Mouse (Mus musculus): ENCODE data around the gene Ankrd39. TPM values are rescaled to one million over a fixed set of nuclear protein-coding genes. Genes with fewer than 3 reads are reported as not detected.
A peak's percentile ranks its signal among the peaks of the same experiment; 100 is the strongest.
"Not testable (repeated sequence)": the region's sequence is repeated elsewhere in the genome, so short reads cannot be mapped to it uniquely, and the experiment has no call there.

The Ankrd39 gene
- total RNA-seq, 2 experiments from 2014 or later, result 11.1 TPM

DNA sequence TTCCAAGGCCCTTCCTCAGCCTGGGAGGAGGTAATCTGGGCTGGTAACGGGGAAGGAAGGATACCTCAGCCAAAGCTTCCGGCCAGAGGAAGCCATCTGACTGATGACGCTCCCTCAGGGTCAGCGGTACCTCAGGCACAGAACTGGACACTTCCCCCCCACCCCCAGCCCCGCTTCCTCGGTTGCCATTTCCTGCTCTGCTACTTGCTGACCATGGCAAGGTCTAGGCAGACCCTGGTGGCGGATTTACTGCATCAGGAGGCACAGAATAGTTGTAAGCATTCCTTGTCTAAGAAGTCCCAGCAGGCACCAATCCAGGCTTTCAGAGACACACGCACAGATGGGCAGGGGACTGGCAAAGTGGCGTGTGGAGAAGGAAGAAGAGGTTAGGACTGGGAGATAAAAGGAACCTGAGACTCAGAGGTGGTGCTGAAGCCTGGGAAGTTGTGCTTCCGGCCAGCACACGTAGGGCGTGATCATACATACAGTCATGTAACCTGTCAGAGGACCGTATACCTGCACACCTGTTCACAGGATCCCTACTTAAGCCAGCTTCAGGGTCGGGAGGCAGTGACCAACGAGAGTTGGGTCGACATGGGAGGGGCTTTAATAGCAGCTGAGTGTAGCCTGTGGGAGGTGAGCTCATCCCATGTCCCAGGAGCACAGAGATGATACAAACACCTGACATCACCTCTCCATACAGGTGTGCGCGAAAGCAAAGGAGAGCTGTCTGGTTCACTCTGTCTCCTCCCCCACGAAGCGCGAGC, 7.6 kb upstream of the Ankrd39 start:
- DNase-seq (ENCODE audit: low spot score in 2 of 2), result no peak

- DNase-seq (ENCODE audit: low spot score in 2 of 2), result no peak
Observed at GRCm38 (mm10) chr1:36552506-36552905, 5.3 kb upstream of the Ankrd39 start.

GRCm38 (mm10) chr1:36551904-36552303, 4.7 kb upstream of the Ankrd39 start:
- DNase-seq (ENCODE audit: low spot score in 2 of 2), result no peak

- DNase-seq (ENCODE audit: low spot score in 2 of 2), result no peak
Observed at GRCm38 (mm10) chr1:36550075-36550863, 3.0 kb upstream of the Ankrd39 start.

GRCm38 (mm10) chr1:36549491-36549890, 2.2 kb upstream of the Ankrd39 start:
- DNase-seq (ENCODE audit: low spot score in 2 of 2), result no peak

DNA sequence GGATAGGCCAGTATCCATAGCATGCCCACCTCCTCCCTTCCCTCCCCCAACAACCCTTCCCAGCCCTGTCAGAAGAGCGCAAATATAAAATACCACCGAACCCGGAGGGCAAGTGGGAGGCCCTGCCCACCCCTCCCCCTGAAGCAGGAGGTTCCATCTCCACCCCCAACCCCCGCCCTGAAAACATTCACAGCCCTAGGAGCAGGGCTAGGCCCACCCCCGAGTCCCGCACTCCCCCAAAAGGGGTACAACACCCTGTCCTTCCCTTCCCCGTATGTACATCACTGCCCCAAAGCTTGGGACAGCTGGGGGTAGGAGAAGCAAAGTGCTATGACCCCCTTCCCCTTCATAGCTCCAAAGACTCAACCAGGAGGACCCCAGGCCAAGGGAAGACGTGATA, 1.5 kb upstream of the Ankrd39 start:
- DNase-seq (ENCODE audit: low spot score in 2 of 2), result no peak

DNA sequence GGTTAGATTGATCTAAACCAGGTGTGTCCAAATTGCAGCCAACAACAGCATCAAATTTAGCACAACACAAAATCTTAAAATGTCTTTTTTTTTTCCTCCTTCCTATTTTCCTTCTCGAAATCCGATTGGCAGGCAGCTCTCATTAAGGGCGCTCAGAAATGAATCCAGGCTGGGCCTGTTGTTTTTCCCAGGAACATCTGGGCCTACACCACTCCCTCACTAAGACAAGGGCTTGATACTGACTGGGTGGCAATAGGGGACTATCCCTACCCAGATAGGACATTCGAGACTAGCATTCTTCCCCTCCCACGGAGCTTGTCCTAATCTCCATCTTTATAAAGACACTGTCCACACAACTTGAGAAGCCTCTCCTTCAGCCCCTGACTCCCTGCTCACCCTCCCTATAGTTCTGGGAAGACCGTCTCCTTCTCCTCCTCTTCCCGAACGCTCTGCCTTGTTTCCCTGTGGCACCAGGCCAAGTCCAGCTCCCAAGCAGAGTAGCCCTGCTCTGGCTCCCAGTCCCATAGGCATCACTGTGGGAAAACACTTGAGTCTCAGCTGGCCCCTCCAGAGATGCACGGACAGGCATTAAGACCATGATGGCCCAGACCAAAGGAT, 845 bp upstream of the Ankrd39 start:
- DNase-seq (ENCODE audit: low spot score in 2 of 2), result peak in 1 of 2 experiments; percentile 28

GRCm38 (mm10) chr1:36545845-36546600, 1.2 kb downstream of the Ankrd39 start:
- DNase-seq (ENCODE audit: low spot score in 2 of 2), result peak in 1 of 2 experiments; percentile 46

- DNase-seq (ENCODE audit: low spot score in 2 of 2), result no peak
Observed at GRCm38 (mm10) chr1:36545382-36545781, 1.9 kb downstream of the Ankrd39 start.

DNA sequence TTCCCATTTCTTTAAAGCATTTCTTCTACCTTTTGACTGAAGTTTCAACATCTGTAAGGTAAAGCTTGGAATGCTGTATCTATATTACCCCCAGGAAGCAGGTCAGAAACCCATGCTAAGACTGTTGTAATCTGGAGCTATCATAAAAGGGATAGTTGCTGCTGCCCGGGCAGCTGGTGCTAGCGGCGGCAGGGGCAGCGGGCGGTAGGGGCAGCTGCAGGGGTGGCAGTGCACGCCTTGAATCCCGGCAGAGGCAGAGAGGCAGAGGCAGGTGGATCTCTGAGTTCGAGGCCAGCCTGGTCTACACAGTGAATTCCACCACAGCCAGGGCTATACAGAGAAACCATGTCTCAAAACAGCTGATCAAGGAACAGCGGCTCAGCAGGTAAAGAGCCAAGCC, 4.3 kb downstream of the Ankrd39 start:
- DNase-seq (ENCODE audit: low spot score in 2 of 2), result no peak

DNA sequence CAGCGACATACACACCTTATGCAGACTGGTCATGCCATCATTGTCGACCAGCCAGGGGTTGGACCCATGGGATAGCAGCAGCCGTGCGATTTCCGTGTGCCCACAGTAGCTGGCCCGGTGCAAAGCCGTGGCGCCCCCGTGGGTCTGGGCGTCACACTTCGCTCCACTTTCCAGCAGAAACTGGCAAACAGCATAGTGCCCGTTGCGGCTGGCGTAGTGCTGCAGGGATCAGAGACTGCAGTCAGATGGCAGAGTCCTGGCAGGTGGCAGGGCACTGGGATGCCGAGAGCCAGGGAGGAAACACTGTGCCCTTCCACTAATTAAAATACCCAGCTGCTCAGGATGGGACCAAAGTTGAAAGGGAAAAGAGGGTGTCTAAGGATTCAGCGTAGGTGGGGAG, 5.4 kb downstream of the Ankrd39 start:
- no peak for DNase-seq (ENCODE audit: low spot score in 2 of 2)

- no peak for DNase-seq (ENCODE audit: low spot score in 2 of 2)
Observed at GRCm38 (mm10) chr1:36540807-36541206, 6.4 kb downstream of the Ankrd39 start.

- no peak for DNase-seq (ENCODE audit: low spot score in 2 of 2)
Observed at GRCm38 (mm10) chr1:36540132-36540531, 7.1 kb downstream of the Ankrd39 start.

DNA sequence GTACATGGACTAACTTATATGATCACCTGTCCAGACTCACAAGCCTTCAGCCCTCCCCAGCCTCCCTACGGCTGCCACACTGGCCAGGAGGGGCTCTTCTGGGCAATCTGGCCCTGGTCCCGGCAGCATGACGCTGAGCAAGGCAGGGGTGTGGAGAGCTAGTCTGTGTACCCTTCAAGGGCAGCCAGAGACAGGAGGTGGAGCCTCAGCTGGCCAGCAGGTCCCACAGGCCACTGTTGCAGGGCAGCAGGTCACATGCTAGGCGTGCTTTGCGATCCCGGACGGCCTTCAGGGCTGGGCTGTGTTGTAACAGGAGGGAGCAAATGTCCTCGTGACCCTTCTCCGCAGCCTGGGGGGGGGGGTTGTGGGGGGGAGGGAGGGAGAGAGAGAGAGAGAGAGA, 8.1 kb downstream of the Ankrd39 start, which contains the start of gene Gm42417:
Gm42417 (minus strand) TSS at position 244 of the 400 bp plus-strand sequence.
- DNase-seq (ENCODE audit: low spot score in 2 of 2), result no peak

DNA sequence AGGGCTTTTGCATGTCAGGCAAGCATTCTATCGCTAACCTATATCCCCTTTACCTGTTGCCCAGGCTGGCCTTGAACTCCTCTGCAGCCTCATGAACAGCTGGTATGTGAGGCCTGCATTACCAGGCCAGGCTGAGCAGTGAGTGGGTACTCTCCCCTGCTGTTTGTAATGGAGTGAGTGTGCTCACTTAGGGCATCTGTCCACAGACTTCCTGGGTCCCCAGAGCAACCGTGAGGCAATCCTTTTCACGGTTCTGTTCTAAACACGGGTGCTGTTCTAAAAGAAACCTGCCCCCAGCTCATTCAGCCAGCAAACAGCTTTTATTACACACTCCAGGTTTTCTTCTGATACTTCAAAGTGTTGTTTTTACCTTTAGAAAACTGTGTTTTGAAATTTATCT, 8.5 kb downstream of the Ankrd39 start:
- DNase-seq (ENCODE audit: low spot score in 2 of 2), result no peak

DNA sequence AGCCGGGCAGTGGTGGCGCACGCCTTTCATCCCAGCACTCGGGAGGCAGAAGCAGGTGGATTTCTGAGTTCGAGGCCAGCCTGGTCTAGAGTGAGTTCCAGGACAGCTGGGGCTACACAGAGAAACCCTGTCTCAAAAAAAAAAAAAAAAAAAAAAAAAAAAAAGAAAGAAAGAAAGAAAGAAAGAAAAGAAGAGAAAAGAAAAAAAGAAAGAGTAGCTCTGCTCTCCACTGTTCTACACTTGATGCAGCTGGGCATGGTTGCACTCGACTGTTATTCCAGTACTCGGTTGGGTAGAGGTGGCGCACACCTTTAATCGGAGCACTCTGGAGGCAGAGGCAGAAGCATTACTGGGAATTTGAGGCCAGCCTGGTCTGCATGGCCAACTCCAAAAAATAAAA, 10.5 kb downstream of the Ankrd39 start, which contains the start of gene Ankrd23:
Ankrd23 (minus strand) TSS at position 101 of the 400 bp plus-strand sequence.
- not testable (repeated sequence) for DNase-seq (ENCODE audit: low spot score in 2 of 2)

GRCm38 (mm10) chr1:36536397-36536728, 10.9 kb downstream of the Ankrd39 start:
- no peak for DNase-seq (ENCODE audit: low spot score in 2 of 2)

- no peak for DNase-seq (ENCODE audit: low spot score in 2 of 2)
Observed at GRCm38 (mm10) chr1:36535477-36536396, 11.5 kb downstream of the Ankrd39 start.

GRCm38 (mm10) chr1:36534595-36535058, 12.6 kb downstream of the Ankrd39 start:
- no peak for DNase-seq (ENCODE audit: low spot score in 2 of 2)

GRCm38 (mm10) chr1:36533546-36533945, 13.7 kb downstream of the Ankrd39 start:
- no peak for DNase-seq (ENCODE audit: low spot score in 2 of 2)
